26 mouse cellular contexts compared by ENCODE assay signal in genomic region chr1:138575629-138576028, GRCm38 (mm10). TPM values are rescaled to one million over a fixed set of nuclear protein-coding genes. Genes with fewer than 3 reads are reported as not detected.
A peak's percentile ranks its signal among the peaks of the same experiment; 100 is the strongest.
DNase-seq lines count a peak whose midpoint lies in the region; ATAC-seq lines count a peak whose summit lies in the region.
"Had no signal": no experiment of that assay in that cellular context is flagged by ENCODE, and none has a peak within 500 bp of the region (broad histone marks: within the 10 kb centered on the region; RNA-seq: fewer than 3 reads in every experiment).

No protein-coding gene starts in this region.

- no peak overlapping the region for H3K27ac ChIP-seq in intestine, embryonic 14.5 days (ENCODE audit: low read depth)
- H3K27ac ChIP-seq in intestine, embryonic 16.5 days (ENCODE audit: low read length): no peak overlapping the region
- H3K27ac ChIP-seq in neural tube, embryonic 15.5 days (replicated peaks): no peak overlapping the region
- H3K27ac ChIP-seq: embryonic facial prominence, embryonic 13.5 days; embryonic facial prominence, embryonic 15.5 days; forebrain, embryonic 10.5 days; forebrain, embryonic 12.5 days; forebrain, embryonic 15.5 days had no signal

- no peaks in the 10 kb centered on the region for H3K4me1 ChIP-seq in intestine, embryonic 14.5 days (replicated peaks; ENCODE audit: control insufficient read depth, insufficient read depth, low read length)
- no peaks in the 10 kb centered on the region for H3K4me1 ChIP-seq in intestine, embryonic 16.5 days (ENCODE audit: control insufficient read depth, insufficient read depth, low read length)
- peaks cover 6% of the 10 kb centered on the region for H3K4me1 ChIP-seq in neural tube, embryonic 15.5 days

- H3K4me3 ChIP-seq in intestine, embryonic 14.5 days (ENCODE audit: low read depth, low read length): no peak overlapping the region
- H3K4me3 ChIP-seq in intestine, embryonic 16.5 days (ENCODE audit: low read length): no peak overlapping the region
- no peak overlapping the region for H3K4me3 ChIP-seq in neural tube, embryonic 15.5 days (replicated peaks)
- H3K4me3 ChIP-seq: embryonic facial prominence, embryonic 13.5 days; embryonic facial prominence, embryonic 15.5 days; erythroblast, embryonic 14.5 days; forebrain, embryonic 10.5 days; forebrain, embryonic 12.5 days; forebrain, embryonic 15.5 days had no signal

- no peaks in the 10 kb centered on the region for H3K9me3 ChIP-seq in intestine, embryonic 14.5 days (ENCODE audit: control insufficient read depth, low read length)
- H3K9me3 ChIP-seq in intestine, embryonic 16.5 days (ENCODE audit: control insufficient read depth, low read length): no peaks in the 10 kb centered on the region
- no peaks in the 10 kb centered on the region for H3K9me3 ChIP-seq in neural tube, embryonic 15.5 days (replicated peaks)
- H3K9me3 ChIP-seq: embryonic facial prominence, embryonic 13.5 days; embryonic facial prominence, embryonic 15.5 days; forebrain, embryonic 10.5 days; forebrain, embryonic 12.5 days; forebrain, embryonic 15.5 days had no signal

- DNase-seq in heart, adult 11 months: peak; percentile 14
- no peak for DNase-seq in heart, postnatal 25 days (ENCODE audit: low spot score)
- no peak for DNase-seq in intestine, embryonic 14.5 days (ENCODE audit: low spot score)
- DNase-seq in large intestine, adult 2 months (ENCODE audit: low read depth, low spot score): peak; percentile 28
- no peak for DNase-seq in embryo, embryonic 10 days (ENCODE audit: low spot score)
- no peak for DNase-seq in urinary bladder, postnatal 10 days (ENCODE audit: low spot score)
- DNase-seq: adrenal gland, adult 8-10 months; adrenal gland, postnatal 14 days; adrenal gland, postnatal 36 days; cerebellum, adult 11-12 months; cerebellum, adult 2 months; cerebellum, adult 9-10 months; cerebellum, postnatal 10 days; cerebellum, postnatal 25 days; embryo, embryonic 11 days; forebrain, postnatal 0 days had no signal

- whole genome bisulfite sequencing in intestine, embryonic 14.5 days: 42% methylated on average over 2 of the region's 2 CpGs
- 38% methylated on average over 2 of the region's 2 CpGs for WGBS in intestine, embryonic 16.5 days
- 22% methylated on average over 2 of the region's 2 CpGs for WGBS in large intestine, adult 2 months
- WGBS in neural tube, embryonic 15.5 days: 68% methylated on average over 2 of the region's 2 CpGs

- no peak overlapping the region for H3K4me2 ChIP-seq in intestine, embryonic 14.5 days (ENCODE audit: low read length)
- H3K4me2 ChIP-seq in intestine, embryonic 16.5 days (ENCODE audit: low read depth, low read length): no peak overlapping the region
- H3K4me2 ChIP-seq in neural tube, embryonic 15.5 days: no peak overlapping the region
- H3K4me2 ChIP-seq: embryonic facial prominence, embryonic 13.5 days; embryonic facial prominence, embryonic 15.5 days; forebrain, embryonic 12.5 days; forebrain, embryonic 15.5 days had no signal

- no peak overlapping the region for H3K9ac ChIP-seq in intestine, embryonic 14.5 days (ENCODE audit: low read length)
- H3K9ac ChIP-seq in intestine, embryonic 16.5 days (ENCODE audit: low read depth, low read length): no peak overlapping the region
- H3K9ac ChIP-seq in neural tube, embryonic 15.5 days (replicated peaks): no peak overlapping the region
- H3K9ac ChIP-seq: embryonic facial prominence, embryonic 13.5 days; embryonic facial prominence, embryonic 15.5 days; forebrain, embryonic 12.5 days; forebrain, embryonic 15.5 days; forebrain, postnatal 0 days had no signal

- intact Hi-C loops in heart, postnatal 25 days (cut with DNase I): loop anchor here (2.0 kb wide), 1 partner anchor 43 kb away; no protein-coding TSS in a partner anchor

- no peaks in the 10 kb centered on the region for H3K36me3 ChIP-seq in intestine, embryonic 14.5 days (ENCODE audit: control insufficient read depth, insufficient read depth, low read length)
- no peaks in the 10 kb centered on the region for H3K36me3 ChIP-seq in intestine, embryonic 16.5 days (ENCODE audit: control insufficient read depth, insufficient read depth, low read length)
- no peaks in the 10 kb centered on the region for H3K36me3 ChIP-seq in neural tube, embryonic 15.5 days
- H3K36me3 ChIP-seq: embryonic facial prominence, embryonic 13.5 days; embryonic facial prominence, embryonic 15.5 days; forebrain, embryonic 10.5 days; forebrain, embryonic 12.5 days; forebrain, embryonic 15.5 days had no signal

- peaks cover 11% of the 10 kb centered on the region; the same call in 1 of the 2 replicates for H3K27me3 ChIP-seq in intestine, embryonic 14.5 days (replicated peaks; ENCODE audit: control insufficient read depth, insufficient read depth, low read length)
- H3K27me3 ChIP-seq in intestine, embryonic 16.5 days (replicated peaks; ENCODE audit: control insufficient read depth, insufficient read depth, low read length): peaks cover 19% of the 10 kb centered on the region
- no peaks in the 10 kb centered on the region for H3K27me3 ChIP-seq in neural tube, embryonic 15.5 days (replicated peaks)
- H3K27me3 ChIP-seq: embryonic facial prominence, embryonic 13.5 days; embryonic facial prominence, embryonic 15.5 days; forebrain, embryonic 12.5 days; forebrain, embryonic 15.5 days; Patski had no signal

- peak; percentile 57 for ATAC-seq in intestine, embryonic 14.5 days (replicated peaks; ENCODE audit: low FRiP score, low TSS enrichment, low read depth)
- ATAC-seq in intestine, embryonic 16.5 days: peak; percentile 83
- no peak for ATAC-seq in neural tube, embryonic 15.5 days (ENCODE audit: low FRiP score)
- ATAC-seq: activated CD4-positive, CD25-positive, alpha-beta regulatory T cell, adult 4 months; forebrain, embryonic 15.5 days; forebrain, postnatal 0 days; Patski had no signal

RNA-seq across cellular contexts. Expression of gene Nek7, which starts 44.3 kb away (rescaled TPM):
- total RNA-seq in heart, postnatal 25 days (2021): 10 to 100 TPM; 67.3 to 71.1 TPM
- 31.7 and 32.0 TPM in 2 replicates for polyA plus RNA-seq in intestine, embryonic 14.5 days (2014; fragmentation: Nextera tagmentation; extraction: Ambion mirVana)
- 18.3 and 19.2 TPM in 2 replicates for polyA plus RNA-seq in intestine, embryonic 16.5 days (2015; fragmentation: Nextera tagmentation; extraction: Ambion mirVana)
- polyA plus RNA-seq in large intestine, adult 2 months (2012; rRNA removed): 3.7 and 5.2 TPM in 2 replicates
- polyA plus RNA-seq in neural tube, embryonic 15.5 days (2015; fragmentation: Nextera tagmentation; extraction: Ambion mirVana): 10.8 and 16.4 TPM in 2 replicates

Comparison
In these comparisons a context has a peak if more than half of its experiments do, and no peak if none do; other contexts are left out.
1. DNase-seq: peak in heart, adult 11 months (single experiment) and large intestine, adult 2 months (single experiment); none in heart, postnatal 25 days (single experiment), intestine, embryonic 14.5 days (single experiment), embryo, embryonic 10 days (single experiment) and urinary bladder, postnatal 10 days (single experiment).